20 mouse cellular contexts compared by ENCODE assay signal in genomic region chr9:102749216-102749615, GRCm38 (mm10). TPM values are rescaled to one million over a fixed set of nuclear protein-coding genes. Genes with fewer than 3 reads are reported as not detected.
DNase-seq lines count a peak whose midpoint lies in the region; ATAC-seq and TF ChIP-seq lines count a peak whose summit lies in the region.
"Had no signal": no experiment of that assay in that cellular context is flagged by ENCODE, and none has a peak within 500 bp of the region (broad histone marks: within the 10 kb centered on the region; RNA-seq: fewer than 3 reads in every experiment).

No protein-coding gene starts in this region.

- H3K9ac ChIP-seq in intestine, embryonic 15.5 days = no peak overlapping the region
- H3K9ac ChIP-seq in intestine, postnatal 0 days (ENCODE audit: low read depth, low read length) = no peak overlapping the region
- H3K9ac ChIP-seq: embryonic facial prominence, embryonic 12.5 days; forebrain, embryonic 15.5 days; hindbrain, embryonic 12.5 days had no signal

- no peak for ATAC-seq in intestine, embryonic 15.5 days
- ATAC-seq in intestine, postnatal 0 days = no peak
- ATAC-seq: forebrain, embryonic 15.5 days; hindbrain, embryonic 16.5 days had no signal

- 41% methylated on average over 11 of the region's 11 CpGs for WGBS in intestine, embryonic 15.5 days
- WGBS in intestine, postnatal 0 days = 52% methylated on average over 11 of the region's 11 CpGs

- DNase-seq in adrenal gland, postnatal 10 days = peak; percentile 75
- peak; percentile 54 for DNase-seq in adrenal gland, postnatal 25 days
- no peak for DNase-seq in spleen, postnatal 10 days (ENCODE audit: low spot score in 2 of 2)
- no peak for DNase-seq in right cerebral cortex, postnatal 25 days
- DNase-seq: cerebellum, adult 11 months; cerebellum, adult 8-10 months; cerebellum, postnatal 14 days; embryo, embryonic 11 days; gastrocnemius, postnatal 10 days; heart, adult 18-20 months; heart, postnatal 10 days; heart, postnatal 4 days; kidney, adult 11 months had no signal

- H3K4me1 ChIP-seq in intestine, embryonic 15.5 days (replicated peaks) = peaks cover 15% of the 10 kb centered on the region; the same call in 1 of the 2 replicates
- H3K4me1 ChIP-seq in intestine, postnatal 0 days (replicated peaks; ENCODE audit: control insufficient read depth, insufficient read depth, low read length) = no peaks in the 10 kb centered on the region
- H3K4me1 ChIP-seq: forebrain, embryonic 15.5 days; hindbrain, embryonic 12.5 days had no signal

- H3K4me2 ChIP-seq in intestine, embryonic 15.5 days (replicated peaks) = no peak overlapping the region
- H3K4me2 ChIP-seq in intestine, postnatal 0 days (replicated peaks; ENCODE audit: low read depth) = no peak overlapping the region
- H3K4me2 ChIP-seq: embryonic facial prominence, embryonic 12.5 days; forebrain, embryonic 15.5 days; hindbrain, embryonic 12.5 days had no signal

- no peaks in the 10 kb centered on the region for H3K9me3 ChIP-seq in intestine, embryonic 15.5 days
- no peaks in the 10 kb centered on the region for H3K9me3 ChIP-seq in intestine, postnatal 0 days (ENCODE audit: control insufficient read depth)
- H3K9me3 ChIP-seq: embryonic facial prominence, embryonic 12.5 days; forebrain, embryonic 15.5 days; heart, embryonic 10.5 days; hindbrain, embryonic 12.5 days had no signal

- H3K27me3 ChIP-seq in intestine, embryonic 15.5 days (replicated peaks) = no peaks in the 10 kb centered on the region
- H3K27me3 ChIP-seq in intestine, postnatal 0 days (replicated peaks; ENCODE audit: control insufficient read depth, insufficient read depth, low read length) = no peaks in the 10 kb centered on the region
- H3K27me3 ChIP-seq: embryonic facial prominence, embryonic 12.5 days; forebrain, embryonic 15.5 days; hindbrain, embryonic 12.5 days had no signal

- no peak overlapping the region for H3K4me3 ChIP-seq in intestine, embryonic 15.5 days (replicated peaks)
- H3K4me3 ChIP-seq in intestine, postnatal 0 days (ENCODE audit: low read depth, low read length) = no peak overlapping the region
- H3K4me3 ChIP-seq: embryonic facial prominence, embryonic 12.5 days; forebrain, embryonic 15.5 days; heart, embryonic 10.5 days; hindbrain, embryonic 12.5 days had no signal

- no peaks in the 10 kb centered on the region for H3K36me3 ChIP-seq in intestine, embryonic 15.5 days
- H3K36me3 ChIP-seq in intestine, postnatal 0 days (ENCODE audit: control insufficient read depth, insufficient read depth) = no peaks in the 10 kb centered on the region
- H3K36me3 ChIP-seq: embryonic facial prominence, embryonic 12.5 days; forebrain, embryonic 15.5 days; heart, embryonic 10.5 days; hindbrain, embryonic 12.5 days had no signal

- TF ChIP-seq CTCF in intestine, postnatal 0 days (IDR thresholded peaks at IDR 0.05; ENCODE audit: low read depth) = no peak

- H3K27ac ChIP-seq in intestine, embryonic 15.5 days = peak overlapping the region; percentile 78; the same call in 1 of the 2 replicates
- no peak overlapping the region for H3K27ac ChIP-seq in intestine, postnatal 0 days (ENCODE audit: low read depth, low read length)
- H3K27ac ChIP-seq: embryonic facial prominence, embryonic 12.5 days; forebrain, embryonic 15.5 days; heart, embryonic 10.5 days; hindbrain, embryonic 12.5 days had no signal

RNA-seq across cellular contexts. Expression of gene Amotl2, which starts 32.7 kb away (rescaled TPM):
- polyA plus RNA-seq in intestine, embryonic 15.5 days (2015; fragmentation: Nextera tagmentation; extraction: Ambion mirVana) = 31.8 and 32.9 TPM in 2 replicates
- polyA plus RNA-seq in intestine, postnatal 0 days (2015; fragmentation: Nextera tagmentation; extraction: Ambion mirVana) = 12.4 and 13.4 TPM in 2 replicates
- 100 to 1,000 TPM; 101 to 154 TPM for total RNA-seq in adrenal gland, postnatal 10 days (2021)
- total RNA-seq in adrenal gland, postnatal 25 days (2021) = 231 and 242 TPM in 2 replicates

Comparison
In these comparisons a context has a peak if more than half of its experiments do, and no peak if none do; other contexts are left out.
1. DNase-seq: peak in adrenal gland, postnatal 10 days (single experiment) and adrenal gland, postnatal 25 days (single experiment); none in spleen, postnatal 10 days (0 of 2) and right cerebral cortex, postnatal 25 days (single experiment).